Mouse (Mus musculus) CH12.LX (cell line): Measurements from ENCODE around the gene Chga. TPM values are rescaled to one million over a fixed set of nuclear protein-coding genes. Genes with fewer than 3 reads are reported as not detected.

Experiments
- DNase-seq: peaks from one replicate; pipeline ENCODE4 v3.0.0-alpha.2; 2013; ENCODE audit errors: extremely low read depth
- H3K27ac ChIP-seq: 2 replicates; pipeline ENCODE4 v1.5.1; 2012; ENCODE audit warnings: low read depth, mild to moderate bottlenecking, control low read depth, moderate library complexity; ENCODE audit not compliant: insufficient read depth
- H3K27me3 ChIP-seq: replicated peaks from 2 replicates; pipeline ENCODE3; 2012; ENCODE audit warnings: inconsistent platforms
- H3K36me3 ChIP-seq, 2 experiments: replicated peaks in 1 of 2; 2 replicates each; pipeline versions ENCODE3 to v1.6.1; 2012; ENCODE audit warnings: inconsistent platforms in 1 of 2, low read length in 1 of 2, mild to moderate bottlenecking in 1 of 2, mixed read lengths in 1 of 2, moderate library complexity in 1 of 2; ENCODE audit not compliant: control insufficient read depth in 1 of 2, insufficient read depth in 1 of 2
- H3K4me1 ChIP-seq, 2 experiments: 2 replicates each; pipeline ENCODE4 v1.6.1; 2012; ENCODE audit warnings: inconsistent platforms in 1 of 2, moderate library complexity in 1 of 2; ENCODE audit not compliant: insufficient read depth in 2 of 2, control insufficient read depth in 1 of 2
- H3K4me2 ChIP-seq: 2 replicates; pipeline ENCODE4 v1.6.1; 2012; ENCODE audit warnings: low read depth, mild to moderate bottlenecking, control low read depth; ENCODE audit not compliant: poor library complexity, insufficient read depth, severe bottlenecking
- H3K4me3 ChIP-seq, 3 experiments: fragments of 150-350 bp in 1 of 3; sonication (generic) in 1 of 3; replicated peaks in 1 of 3; 2 replicates each; pipeline versions ENCODE3 to v1.5.1; 2011 to 2012; ENCODE audit warnings: low read depth in 2 of 3, low read length in 2 of 3, mild to moderate bottlenecking in 2 of 3, moderate library complexity in 2 of 3, control low read depth in 1 of 3, improper control_type of control experiment in 1 of 3, inconsistent platforms in 1 of 3, mixed read lengths in 1 of 3; ENCODE audit not compliant: poor library complexity in 1 of 3
- H3K79me2 ChIP-seq: replicated peaks from 2 replicates; pipeline ENCODE4 v1.6.1; 2012; ENCODE audit warnings: mild to moderate bottlenecking, moderate library complexity; ENCODE audit not compliant: control insufficient read depth, poor library complexity, insufficient read depth, severe bottlenecking; ENCODE audit errors: extremely low read depth
- H3K9ac ChIP-seq: 2 replicates; pipeline ENCODE4 v1.6.1; 2012; ENCODE audit warnings: low read depth, mild to moderate bottlenecking, control low read depth, moderate library complexity; ENCODE audit not compliant: insufficient read depth
- H3K9me3 ChIP-seq: replicated peaks from 2 replicates; pipeline ENCODE3; 2012; ENCODE audit warnings: low read length, inconsistent platforms, mixed read lengths
- CHD1 ChIP-seq: IDR thresholded peaks from 2 replicates; pipeline ENCODE4 v1.6.1; 2012; ENCODE audit warnings: low read depth, low read length, improper control_type of control experiment, inconsistent platforms
- E2F4 ChIP-seq: IDR thresholded peaks from 2 replicates; pipeline ENCODE4 v1.6.1; 2011; ENCODE audit warnings: low read depth, low read length, improper control_type of control experiment; ENCODE audit not compliant: insufficient replicate concordance
- ETS1 ChIP-seq: conservative IDR thresholded peaks from 2 replicates; pipeline ENCODE4 v1.6.1; 2012; ENCODE audit warnings: low read depth, mild to moderate bottlenecking, inconsistent platforms, low read length, improper control_type of control experiment, moderate library complexity
- GABPA ChIP-seq: IDR thresholded peaks from 2 replicates; pipeline ENCODE4 v1.6.1; 2012; ENCODE audit warnings: low read depth, low read length, improper control_type of control experiment, inconsistent platforms; ENCODE audit not compliant: insufficient replicate concordance
- HCFC1 ChIP-seq: IDR thresholded peaks from 2 replicates; pipeline ENCODE4 v1.6.1; 2012; ENCODE audit warnings: low read depth, mild to moderate bottlenecking, inconsistent platforms, low read length, improper control_type of control experiment
- JUN ChIP-seq: IDR thresholded peaks from 2 replicates; pipeline ENCODE4 v1.6.1; 2011; ENCODE audit warnings: low read depth, mild to moderate bottlenecking, low read length, improper control_type of control experiment, moderate library complexity; ENCODE audit not compliant: insufficient read depth
- JUND ChIP-seq: conservative IDR thresholded peaks from 2 replicates; pipeline ENCODE4 v1.6.1; 2011; ENCODE audit warnings: low read depth, low read length, improper control_type of control experiment
- KAT2A ChIP-seq: IDR thresholded peaks from 2 replicates; pipeline ENCODE4 v1.6.1; 2012; ENCODE audit warnings: low read length, improper control_type of control experiment, inconsistent platforms; ENCODE audit not compliant: insufficient replicate concordance
- MAFK ChIP-seq: IDR thresholded peaks from 2 replicates; pipeline ENCODE4 v1.6.1; 2011; ENCODE audit warnings: low read length, improper control_type of control experiment; ENCODE audit not compliant: insufficient replicate concordance
- MAX ChIP-seq: IDR thresholded peaks from 2 replicates; pipeline ENCODE4 v1.6.1; 2011; ENCODE audit warnings: low read length, improper control_type of control experiment
- POLR2A ChIP-seq: IDR thresholded peaks from 2 replicates; pipeline ENCODE4 v1.6.1; 2011; ENCODE audit warnings: low read depth, mild to moderate bottlenecking, improper control_type of control experiment, low read length
- POLR2AphosphoS2 ChIP-seq: IDR thresholded peaks from 2 replicates; pipeline ENCODE4 v1.6.1; 2011; ENCODE audit warnings: low read depth, low read length, improper control_type of control experiment
- RAD21 ChIP-seq: IDR thresholded peaks from 2 replicates; pipeline ENCODE4 v1.6.1; 2011; ENCODE audit warnings: low read depth, mild to moderate bottlenecking, low read length, improper control_type of control experiment, moderate library complexity
- SIN3A ChIP-seq: IDR thresholded peaks from 2 replicates; pipeline ENCODE4 v1.6.1; 2012; ENCODE audit warnings: low read length, improper control_type of control experiment, inconsistent platforms
- SMC3 ChIP-seq: IDR thresholded peaks from 2 replicates; pipeline ENCODE4 v1.6.1; 2011; ENCODE audit warnings: low read depth, low read length, improper control_type of control experiment
- TBP ChIP-seq: conservative IDR thresholded peaks from 2 replicates; pipeline ENCODE4 v1.6.1; 2011; ENCODE audit warnings: low read depth, low read length, improper control_type of control experiment
- TCF12 ChIP-seq: IDR thresholded peaks from 2 replicates; pipeline ENCODE4 v1.6.1; 2014; ENCODE audit warnings: low read depth, mild to moderate bottlenecking, inconsistent platforms, low read length, improper control_type of control experiment
- UBTF ChIP-seq: IDR thresholded peaks from 2 replicates; pipeline ENCODE4 v1.6.1; 2012; ENCODE audit warnings: low read depth, mild to moderate bottlenecking, inconsistent platforms, low read length, improper control_type of control experiment, moderate library complexity
- USF1 ChIP-seq: IDR thresholded peaks from 2 replicates; pipeline ENCODE4 v1.6.1; 2014; ENCODE audit warnings: low read depth, mild to moderate bottlenecking, inconsistent platforms, low read length, improper control_type of control experiment
- ZMIZ1 ChIP-seq: IDR thresholded peaks from 2 replicates; pipeline ENCODE4 v1.6.1; 2012; ENCODE audit warnings: low read depth, mild to moderate bottlenecking, inconsistent platforms, low read length, improper control_type of control experiment
- ZNF384 ChIP-seq: IDR thresholded peaks from 2 replicates; pipeline ENCODE4 v1.6.1; 2012; ENCODE audit warnings: low read depth, low read length, improper control_type of control experiment, inconsistent platforms
- dilution Hi-C: fragments of 300-500 bp; cut with MboI; formaldehyde crosslinking; loops from 2 replicates; pipeline ENCODE4 v1.14.3; 2020; ENCODE audit warnings: low sequenced_read_pairs; ENCODE audit not compliant: extremely low pct_unique_long_range_greater_than_20kb, extremely low pct_ligation_motif_present
- in situ Hi-C: fragments of 300-500 bp; cut with MboI; formaldehyde crosslinking; loops from 3 replicates; pipeline ENCODE4 v1.14.3; 2019; ENCODE audit warnings: low sequenced_read_pairs, low pct_ligation_motif_present, low pct_unique_long_range_greater_than_20kb, mixed read lengths
- polyA plus RNA-seq: library from polyadenylated mRNA; unstranded; fragments of >175 nt; gene quantifications from 2 replicates; pipeline ENCODE4 v1.2.1, GENCODE M21; 2012; ENCODE audit warnings: low read depth; ENCODE audit not compliant: insufficient read length
- total RNA-seq, 2 experiments: library from RNA; depleted of rRNA; stranded (reverse); fragments of 300-350 nt in 1 of 2; fragments of >200 nt in 1 of 2; gene quantifications; 2 replicates each; pipeline ENCODE4 v1.2.3; 2012 to 2014

Chga gene
- total and polyA plus RNA-seq, 3 experiments, result not detected

GRCm38 (mm10) chr12:102586286-102586881 is 31.6 kb downstream of the Chga start:
- no peak overlapping the region for H3K9ac ChIP-seq
- peaks cover 39 to 89% of the 10 kb centered on the region in 2 experiments for H3K36me3 ChIP-seq
- dilution Hi-C loops, result no loop called here
- H3K4me1 ChIP-seq, result peaks cover 10 to 67% of the 10 kb centered on the region in 2 experiments
- no peaks in the 10 kb centered on the region for H3K9me3 ChIP-seq
- no peak overlapping the region for H3K4me2 ChIP-seq
- no peak for DNase-seq
- H3K4me3 ChIP-seq, result no peak overlapping the region
- TF ChIP-seq HCFC1 (no peak), E2F4 (no peak), TCF12 (no peak), USF1 (no peak), MAFK (no peak), KAT2A (no peak), TBP (no peak), POLR2AphosphoS2 (no peak), SMC3 (no peak), GABPA (no peak), ZNF384 (no peak), ZMIZ1 (no peak), POLR2A (no peak), CHD1 (no peak), MAX (no peak)
- TF ChIP-seq, all 38 proteins: peak for 0
- Histone ChIP-seq H3K27ac (no peak overlapping the region), H3K27me3 (no peaks in the 10 kb centered on the region), H3K79me2 (no peaks in the 10 kb centered on the region)
- in situ Hi-C loops, result no loop called here

- in situ Hi-C loops, result no loop called here
- H3K79me2 ChIP-seq, result no peaks in the 10 kb centered on the region
Observed at GRCm38 (mm10) chr12:102587106-102587505, 32.3 kb downstream of the Chga start.

More at GRCm38 (mm10) chr12:102587106-102587505, 32.3 kb downstream of the Chga start:
- no peak overlapping the region for H3K4me3 ChIP-seq
- peaks cover 6 to 60% of the 10 kb centered on the region in 2 experiments for H3K4me1 ChIP-seq
- no peaks in the 10 kb centered on the region for H3K27me3 ChIP-seq
- no peak overlapping the region for H3K4me2 ChIP-seq
- no peak overlapping the region for H3K27ac ChIP-seq
- TF ChIP-seq UBTF, result no peak
- TF ChIP-seq SIN3A, result no peak
- no peak for TF ChIP-seq KAT2A
- TF ChIP-seq ETS1, result no peak
- TF ChIP-seq JUN, result no peak
- no peak for TF ChIP-seq MAX
- no peak for TF ChIP-seq RAD21
- no peak for TF ChIP-seq ZNF384
- TF ChIP-seq JUND, result no peak
- no peak for DNase-seq
- dilution Hi-C loops, result no loop called here
- H3K9ac ChIP-seq, result no peak overlapping the region
- H3K36me3 ChIP-seq, result peaks cover 39 to 89% of the 10 kb centered on the region in 2 experiments
- H3K9me3 ChIP-seq, result no peaks in the 10 kb centered on the region
